Mouse (Mus musculus): ENCODE data around the gene Dtx4.

The Dtx4 gene

DNA sequence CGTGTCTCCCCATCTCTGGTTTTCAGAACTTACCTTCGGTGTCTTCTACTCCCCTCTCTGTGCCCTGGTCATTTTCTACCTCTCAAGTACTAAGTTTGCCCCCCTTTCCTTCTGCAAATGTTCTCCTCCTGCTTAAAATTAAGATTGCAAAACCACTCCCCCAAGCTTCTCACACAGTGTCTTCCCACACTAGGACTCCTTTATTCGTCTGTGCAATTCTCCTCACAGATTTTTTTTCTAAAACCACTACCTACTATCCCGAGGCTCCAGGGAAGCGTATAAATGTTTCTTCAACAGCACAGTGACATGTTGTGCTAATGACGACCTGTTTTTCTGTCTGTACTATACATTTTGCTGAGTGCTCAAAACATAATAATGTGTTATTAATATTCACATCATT, 80.7 kb downstream of the Dtx4 start:
- no peak for DNase-seq (ENCODE audit: low read depth, low spot score)

DNA sequence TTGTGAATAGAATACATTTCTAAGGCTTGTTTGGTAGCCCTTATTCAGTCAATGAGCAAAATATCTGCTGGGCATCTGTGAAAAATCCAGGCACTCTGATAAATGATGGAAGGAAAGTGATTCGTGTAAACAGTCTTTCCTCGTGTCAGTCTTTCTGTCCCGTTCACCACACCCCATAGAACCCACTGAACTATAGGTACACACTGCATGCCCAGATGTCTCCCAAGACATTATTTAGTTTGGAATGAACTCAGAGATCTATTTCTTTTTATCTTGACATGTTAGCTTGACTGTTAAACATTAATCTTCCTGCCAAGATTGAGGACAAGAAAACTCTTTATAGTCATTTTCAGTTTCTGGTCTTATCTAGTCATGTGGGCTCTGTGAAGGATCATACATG, 82.9 kb downstream of the Dtx4 start:
- DNase-seq (ENCODE audit: low read depth, low spot score): no peak

DNA sequence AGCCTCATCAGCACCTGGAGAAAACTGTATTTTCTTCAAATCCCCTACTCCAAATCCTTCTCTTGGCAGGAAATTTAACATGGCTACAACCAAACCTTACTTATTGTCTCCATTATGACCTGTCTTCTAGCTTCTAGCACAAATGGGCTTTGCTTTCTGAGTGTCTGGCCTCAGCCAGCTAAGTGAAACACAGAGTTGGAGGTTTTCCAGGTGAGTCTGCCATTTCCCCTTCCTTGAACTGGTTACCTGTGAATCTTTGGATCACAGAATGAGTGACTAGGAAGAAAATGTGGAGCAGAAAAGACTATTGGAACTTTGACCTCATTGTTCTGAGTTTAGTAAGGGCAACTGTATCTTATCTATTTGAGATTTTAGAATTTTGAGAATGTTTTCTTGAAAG, 83.9 kb downstream of the Dtx4 start, which contains the start of gene Olfr1441:
TSS of gene Olfr1441 (plus strand) at position 73 of the 400 bp plus-strand sequence.
- no peak for DNase-seq (ENCODE audit: low read depth, low spot score)
